Mouse (Mus musculus) cortical plate, adult 2 months (tissue): ENCODE measurements around the gene Btn2a2.

ENCODE experiments used
- CTCF ChIP-seq: fragments of 200-500 bp; IDR thresholded peaks from 2 replicates; pipeline ENCODE4 v1.5.1; 2011; ENCODE audit warnings: mild to moderate bottlenecking, control low read depth, low read length; ENCODE audit not compliant: insufficient read depth; ENCODE audit errors: extremely low read depth
- POLR2A ChIP-seq: fragments of 200-500 bp; IDR thresholded peaks from 2 replicates; pipeline ENCODE4 v1.6.1; 2011; ENCODE audit warnings: mild to moderate bottlenecking, low read length, control low read depth; ENCODE audit not compliant: insufficient read depth; ENCODE audit errors: extremely low read depth

DNA sequence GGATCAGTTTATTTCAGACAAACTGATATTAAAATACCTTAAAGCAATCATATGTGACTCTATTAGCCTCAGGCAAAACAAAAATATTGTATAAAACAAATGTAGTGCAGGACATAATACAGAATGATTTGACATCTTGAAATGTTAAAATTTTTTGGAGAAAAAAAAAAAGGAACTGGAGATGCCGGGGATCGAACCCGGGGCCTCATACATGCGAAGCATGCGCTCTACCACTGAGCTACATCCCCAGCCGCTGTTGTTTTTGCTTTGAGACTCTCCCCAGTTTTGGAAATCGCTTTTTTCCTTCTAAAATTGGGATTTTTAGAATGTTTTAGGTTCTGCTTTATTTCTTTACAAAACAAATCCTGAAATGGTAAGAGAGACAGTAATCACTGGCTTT is 50.1 kb downstream of the Btn2a2 start:
- TF ChIP-seq CTCF (no peak), POLR2A (no peak)
